Mouse (Mus musculus): Measurements from ENCODE around the gene Padi1. TPM values are rescaled to one million over a fixed set of nuclear protein-coding genes. Genes with fewer than 3 reads are reported as not detected.

Padi1 gene
- polyA plus RNA-seq, 1 experiment = 0.06 TPM

DNA sequence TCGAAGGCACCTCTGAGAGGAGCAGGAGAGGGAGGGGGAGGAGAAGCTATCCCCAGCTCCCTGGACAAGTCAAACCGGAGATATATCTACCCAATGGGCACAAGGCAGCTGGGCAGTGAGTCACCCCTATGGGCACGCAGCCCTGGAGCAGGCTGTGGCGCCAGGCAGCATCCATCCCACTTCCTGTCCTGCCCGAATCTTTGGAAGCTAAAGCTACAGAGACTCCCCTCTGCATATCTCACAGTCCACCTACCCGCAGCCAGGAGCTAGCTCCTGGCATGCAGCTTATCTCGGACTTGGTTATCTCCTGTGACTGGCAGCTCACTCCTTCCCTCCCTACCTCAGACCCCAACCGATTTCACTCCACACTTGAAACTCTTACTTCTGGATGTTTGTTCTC lies 36.5 kb downstream of the Padi1 start:
- no peaks in the 10 kb centered on the region for H3K36me3 ChIP-seq (ENCODE audit: control insufficient read depth, insufficient read depth)
- H3ac ChIP-seq (ENCODE audit: control insufficient read depth, insufficient read length) = no peak overlapping the region
- TF ChIP-seq CEBPB (IDR thresholded peaks at IDR 0.05; ENCODE audit: insufficient read depth, poor library complexity, severe bottlenecking) = no peak
- TF ChIP-seq TCF3 (IDR thresholded peaks at IDR 0.05; ENCODE audit: insufficient read length, low read depth) = no peak
- no peak for TF ChIP-seq USF1 (IDR thresholded peaks at IDR 0.05; ENCODE audit: low read depth)
- peak in 2 of 3 experiments; percentile 63 to 78 for TF ChIP-seq MYOG (IDR thresholded peaks at IDR 0.05; ENCODE audit: control insufficient read depth in 1 of 3, insufficient read depth in 1 of 3, insufficient read length in 2 of 3, low read depth in 2 of 3)
- no peak for TF ChIP-seq SRF (IDR thresholded peaks at IDR 0.05; ENCODE audit: control insufficient read depth, insufficient read length, low read depth)
- TF ChIP-seq E2F4 (IDR thresholded peaks at IDR 0.05; ENCODE audit: insufficient read depth) = no peak
- peak in 2 of 3 experiments; percentile 74 to 91 for TF ChIP-seq MYOD1 (IDR thresholded peaks at IDR 0.05; ENCODE audit: control insufficient read depth in 1 of 3, insufficient read length in 2 of 3, low read depth in 2 of 3)
- TF ChIP-seq POLR2A (IDR thresholded peaks at IDR 0.05; ENCODE audit: insufficient read length, low read depth) = peak; percentile 21
- no peaks in the 10 kb centered on the region for H3K79me2 ChIP-seq (ENCODE audit: control insufficient read depth, insufficient read depth)
- no peaks in the 10 kb centered on the region for H3K27me3 ChIP-seq (ENCODE audit: control insufficient read depth, insufficient read depth, insufficient read length)
- no peak overlapping the region for H3K4me3 ChIP-seq
- H3K4me2 ChIP-seq (ENCODE audit: low read depth) = peak overlapping the region; percentile 73

DNA sequence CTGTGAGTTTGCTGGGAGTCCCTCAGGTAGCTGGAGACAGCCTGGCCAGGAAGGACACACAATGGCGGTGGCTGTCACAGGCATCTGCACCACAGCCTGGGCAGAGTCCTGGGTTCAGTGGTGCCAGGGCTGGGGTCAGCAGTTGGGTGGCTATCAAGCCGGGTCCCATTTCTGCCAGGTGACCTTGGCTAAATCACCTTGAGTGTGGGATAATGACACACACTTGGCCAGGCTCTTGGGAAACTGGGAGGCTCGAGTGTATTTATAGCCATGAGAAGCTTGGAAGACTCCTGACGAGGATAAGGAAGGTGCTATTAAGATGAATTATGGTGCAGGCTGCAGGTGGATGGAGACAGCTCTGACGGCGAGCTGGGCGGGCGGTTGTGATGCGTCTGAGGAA lies 41.0 kb downstream of the Padi1 start:
- H3K79me2 ChIP-seq (ENCODE audit: control insufficient read depth, insufficient read depth) = no peaks in the 10 kb centered on the region
- peaks cover 15% of the 10 kb centered on the region for H3K27me3 ChIP-seq (ENCODE audit: control insufficient read depth, insufficient read depth, insufficient read length)
- no peak overlapping the region for H3K4me3 ChIP-seq
- H3K4me2 ChIP-seq (ENCODE audit: low read depth) = no peak overlapping the region
- no peak overlapping the region for H3ac ChIP-seq (ENCODE audit: control insufficient read depth, insufficient read length)
- TF ChIP-seq MYOG (IDR thresholded peaks at IDR 0.05; ENCODE audit: control insufficient read depth in 1 of 3, insufficient read depth in 1 of 3, insufficient read length in 2 of 3, low read depth in 2 of 3) = no peak
- H3K36me3 ChIP-seq (ENCODE audit: control insufficient read depth, insufficient read depth) = no peaks in the 10 kb centered on the region

DNA sequence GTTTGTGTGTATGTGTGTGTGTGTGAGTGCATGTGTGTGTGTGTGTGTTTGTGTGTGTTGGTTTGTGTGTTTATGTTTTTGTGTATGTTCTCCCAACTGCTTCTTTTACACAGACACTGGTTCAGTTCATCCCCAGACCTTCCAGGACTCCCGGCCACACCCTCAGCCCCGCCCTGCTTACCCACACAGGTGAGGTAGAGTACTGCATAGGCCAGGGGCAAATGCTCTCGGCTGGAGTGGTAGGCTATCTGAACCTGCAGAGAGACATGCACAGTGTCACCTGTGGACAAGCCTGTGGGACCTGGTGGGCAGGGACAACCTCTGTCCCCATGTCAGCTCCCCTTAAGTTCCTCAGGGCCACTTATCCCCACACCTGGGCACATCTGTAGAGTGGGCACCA lies 44.2 kb downstream of the Padi1 start:
- Histone ChIP-seq H3K27me3 (ENCODE audit: control insufficient read depth, insufficient read depth, insufficient read length) (peaks cover 32% of the 10 kb centered on the region), H3K4me3 (no peak overlapping the region), H3ac (ENCODE audit: control insufficient read depth, insufficient read length) (no peak overlapping the region), H3K79me2 (ENCODE audit: control insufficient read depth, insufficient read depth) (no peaks in the 10 kb centered on the region), H3K4me2 (ENCODE audit: low read depth) (no peak overlapping the region), H3K36me3 (ENCODE audit: control insufficient read depth, insufficient read depth) (no peaks in the 10 kb centered on the region)
- TF ChIP-seq TCF3 (IDR thresholded peaks at IDR 0.05; ENCODE audit: insufficient read length, low read depth) (no peak), USF1 (IDR thresholded peaks at IDR 0.05; ENCODE audit: low read depth) (no peak), POLR2A (IDR thresholded peaks at IDR 0.05; ENCODE audit: insufficient read length, low read depth) (no peak), SRF (IDR thresholded peaks at IDR 0.05; ENCODE audit: control insufficient read depth, insufficient read length, low read depth) (no peak), E2F4 (IDR thresholded peaks at IDR 0.05; ENCODE audit: insufficient read depth) (no peak), CEBPB (IDR thresholded peaks at IDR 0.05; ENCODE audit: insufficient read depth, poor library complexity, severe bottlenecking) (no peak), TCF12 (IDR thresholded peaks at IDR 0.05; ENCODE audit: insufficient read depth, poor library complexity, severe bottlenecking) (no peak), MYOG (IDR thresholded peaks at IDR 0.05; ENCODE audit: control insufficient read depth in 1 of 3, insufficient read depth in 1 of 3, insufficient read length in 2 of 3, low read depth in 2 of 3) (no peak), POLR2AphosphoS2 (IDR thresholded peaks at IDR 0.05; ENCODE audit: insufficient read length, low read depth) (no peak), MAX (IDR thresholded peaks at IDR 0.05; ENCODE audit: low read depth) (no peak), REST (IDR thresholded peaks at IDR 0.05; ENCODE audit: insufficient read depth, insufficient read length) (no peak), MYOD1 (IDR thresholded peaks at IDR 0.05; ENCODE audit: control insufficient read depth in 1 of 3, insufficient read length in 2 of 3, low read depth in 2 of 3) (no peak)

DNA sequence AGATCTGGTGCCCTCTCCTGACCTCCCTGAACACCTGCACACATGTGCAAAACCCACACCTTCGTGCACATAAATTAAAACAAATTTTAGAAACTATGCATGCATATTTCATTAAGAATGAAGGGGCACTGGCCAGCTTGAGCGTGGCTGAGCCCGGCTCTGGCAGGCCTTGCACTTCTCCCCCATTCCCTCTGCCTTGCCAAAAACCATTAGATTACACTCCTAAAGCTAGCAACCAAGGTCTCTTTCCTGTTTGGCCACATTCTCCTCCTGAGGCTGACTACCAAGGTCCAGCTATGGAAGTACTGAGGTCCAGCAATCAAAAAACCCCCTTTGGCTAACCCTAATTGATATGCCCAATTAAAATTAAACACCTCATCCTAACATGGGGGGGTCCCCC lies 48.8 kb downstream of the Padi1 start:
- Histone ChIP-seq H3K79me2 (ENCODE audit: control insufficient read depth, insufficient read depth) (no peaks in the 10 kb centered on the region), H3K36me3 (ENCODE audit: control insufficient read depth, insufficient read depth) (no peaks in the 10 kb centered on the region), H3ac (ENCODE audit: control insufficient read depth, insufficient read length) (no peak overlapping the region), H3K4me2 (ENCODE audit: low read depth) (no peak overlapping the region), H3K27me3 (ENCODE audit: control insufficient read depth, insufficient read depth, insufficient read length) (peaks cover 38% of the 10 kb centered on the region), H3K4me3 (no peak overlapping the region)
- TF ChIP-seq REST (IDR thresholded peaks at IDR 0.05; ENCODE audit: insufficient read depth, insufficient read length) (no peak), MAX (IDR thresholded peaks at IDR 0.05; ENCODE audit: low read depth) (no peak), USF1 (IDR thresholded peaks at IDR 0.05; ENCODE audit: low read depth) (no peak), POLR2A (IDR thresholded peaks at IDR 0.05; ENCODE audit: insufficient read length, low read depth) (no peak)

DNA sequence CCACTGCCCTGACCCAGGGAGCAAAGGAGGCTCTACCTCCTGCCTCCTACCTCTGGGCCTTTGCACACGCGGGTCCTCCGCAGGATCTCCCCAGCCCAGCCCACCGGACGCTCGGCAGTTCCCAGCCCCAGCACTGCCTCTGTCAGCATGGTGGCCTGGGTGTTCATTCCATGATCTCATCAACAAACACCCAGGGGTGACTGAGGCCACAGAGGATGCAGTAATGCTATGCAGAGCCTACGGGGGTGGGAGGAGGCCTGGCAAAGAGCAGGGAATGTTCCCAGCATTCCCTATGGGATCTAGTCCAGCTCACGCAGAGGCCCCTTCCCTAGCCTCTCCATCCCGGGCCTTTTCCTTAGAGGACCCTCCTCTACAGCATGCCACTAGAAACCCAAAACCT lies 50.9 kb downstream of the Padi1 start:
- Histone ChIP-seq H3K4me3 (no peak overlapping the region), H3K4me2 (ENCODE audit: low read depth) (no peak overlapping the region), H3K36me3 (ENCODE audit: control insufficient read depth, insufficient read depth) (no peaks in the 10 kb centered on the region), H3K27me3 (ENCODE audit: control insufficient read depth, insufficient read depth, insufficient read length) (peaks cover 23% of the 10 kb centered on the region), H3ac (ENCODE audit: control insufficient read depth, insufficient read length) (no peak overlapping the region), H3K79me2 (ENCODE audit: control insufficient read depth, insufficient read depth) (no peaks in the 10 kb centered on the region)
- no peak for TF ChIP-seq TCF3 (IDR thresholded peaks at IDR 0.05; ENCODE audit: insufficient read length, low read depth)
- TF ChIP-seq TCF12 (IDR thresholded peaks at IDR 0.05; ENCODE audit: insufficient read depth, poor library complexity, severe bottlenecking) = no peak
- TF ChIP-seq SRF (IDR thresholded peaks at IDR 0.05; ENCODE audit: control insufficient read depth, insufficient read length, low read depth) = no peak
- TF ChIP-seq CEBPB (IDR thresholded peaks at IDR 0.05; ENCODE audit: insufficient read depth, poor library complexity, severe bottlenecking) = no peak
- TF ChIP-seq MYOD1 (IDR thresholded peaks at IDR 0.05; ENCODE audit: control insufficient read depth in 1 of 3, insufficient read length in 2 of 3, low read depth in 2 of 3) = no peak
- TF ChIP-seq POLR2A (IDR thresholded peaks at IDR 0.05; ENCODE audit: insufficient read length, low read depth) = no peak
- no peak for TF ChIP-seq REST (IDR thresholded peaks at IDR 0.05; ENCODE audit: insufficient read depth, insufficient read length)
- no peak for TF ChIP-seq MAX (IDR thresholded peaks at IDR 0.05; ENCODE audit: low read depth)
- TF ChIP-seq MYOG (IDR thresholded peaks at IDR 0.05; ENCODE audit: control insufficient read depth in 1 of 3, insufficient read depth in 1 of 3, insufficient read length in 2 of 3, low read depth in 2 of 3) = no peak
- no peak for TF ChIP-seq USF1 (IDR thresholded peaks at IDR 0.05; ENCODE audit: low read depth)
- no peak for TF ChIP-seq POLR2AphosphoS2 (IDR thresholded peaks at IDR 0.05; ENCODE audit: insufficient read length, low read depth)
- no peak for TF ChIP-seq E2F4 (IDR thresholded peaks at IDR 0.05; ENCODE audit: insufficient read depth)
